Mouse (Mus musculus): ENCODE measurements at regions not wholly inside any gene's neighbourhood (a gene's known extent, or its start where the extent isn't known, plus 50 kb on each side); places are given as distances from the start of the nearest gene placed in this dataset.

DNA sequence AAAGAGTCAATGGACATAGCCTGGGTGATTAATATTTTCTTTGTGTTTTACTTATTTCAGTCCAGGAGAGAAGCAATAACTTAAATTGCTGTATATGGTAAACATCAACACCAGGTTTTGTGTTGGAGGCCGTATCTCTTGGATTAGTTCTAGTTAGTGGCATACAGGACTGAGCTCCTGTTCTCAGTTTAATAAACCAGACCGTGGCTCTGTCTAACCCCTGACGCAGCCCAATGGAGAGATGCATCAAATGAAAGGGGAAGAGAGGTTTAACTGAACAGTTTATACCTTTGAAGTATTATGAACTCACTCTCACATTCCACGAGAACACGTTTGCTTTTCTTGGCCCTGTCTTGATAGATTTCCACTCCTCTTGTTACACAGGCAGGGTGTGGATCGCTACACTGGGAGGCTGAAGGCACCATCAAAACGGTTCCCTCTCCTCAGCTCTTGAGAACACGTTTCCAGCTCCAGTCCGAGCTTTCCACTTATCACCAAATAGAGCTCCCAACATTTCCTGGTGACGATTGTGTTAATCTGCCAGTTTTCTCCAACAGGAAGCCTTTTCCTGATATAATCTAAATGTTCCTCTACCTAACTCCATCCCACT, 54.0 kb upstream of the Cerkl start:
- DNase-seq (ENCODE audit: low spot score): no peak

- DNase-seq (ENCODE audit: low spot score): no peak
These were observed 54.5 kb upstream of the Cerkl start for GRCm38 (mm10) chr2:79511108-79511507.

DNA sequence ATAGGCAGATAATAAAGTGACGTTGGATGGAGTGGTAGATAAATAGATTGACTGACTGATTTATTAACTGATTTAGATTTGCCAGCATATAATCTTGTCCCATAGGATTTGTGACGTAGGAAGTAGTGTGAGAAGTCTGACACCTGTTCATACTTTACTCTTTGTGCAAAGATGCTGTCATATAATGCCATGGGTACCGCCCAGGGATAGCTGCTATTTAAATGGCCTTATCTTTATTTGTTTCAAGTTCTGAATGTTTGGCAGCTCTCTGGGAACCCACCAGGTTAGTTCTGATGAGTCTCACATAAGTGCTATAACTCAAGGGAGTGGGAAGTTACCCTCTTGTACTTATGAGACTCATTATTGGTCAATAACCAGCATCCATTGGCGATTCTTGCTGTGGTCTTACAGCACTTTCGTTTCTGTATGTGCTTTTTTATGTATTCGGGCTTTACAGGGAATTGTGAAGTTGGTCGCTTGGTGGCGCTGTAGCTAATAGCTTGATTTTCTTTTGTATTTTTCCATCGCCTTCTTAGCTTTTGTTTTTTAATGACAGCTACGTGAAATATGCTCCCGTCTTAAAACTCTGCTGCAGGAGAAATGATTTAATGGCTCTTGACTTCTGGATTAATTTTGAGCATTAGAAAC, 55.2 kb upstream of the Cerkl start:
- peak; percentile 28 for DNase-seq (ENCODE audit: low spot score)

GRCm38 (mm10) chr2:79512374-79512773, 55.8 kb upstream of the Cerkl start:
- no peak for DNase-seq (ENCODE audit: low spot score)

- no peak for DNase-seq (ENCODE audit: low spot score)
These were observed 57.1 kb upstream of the Cerkl start for GRCm38 (mm10) chr2:79513726-79514125.

DNA sequence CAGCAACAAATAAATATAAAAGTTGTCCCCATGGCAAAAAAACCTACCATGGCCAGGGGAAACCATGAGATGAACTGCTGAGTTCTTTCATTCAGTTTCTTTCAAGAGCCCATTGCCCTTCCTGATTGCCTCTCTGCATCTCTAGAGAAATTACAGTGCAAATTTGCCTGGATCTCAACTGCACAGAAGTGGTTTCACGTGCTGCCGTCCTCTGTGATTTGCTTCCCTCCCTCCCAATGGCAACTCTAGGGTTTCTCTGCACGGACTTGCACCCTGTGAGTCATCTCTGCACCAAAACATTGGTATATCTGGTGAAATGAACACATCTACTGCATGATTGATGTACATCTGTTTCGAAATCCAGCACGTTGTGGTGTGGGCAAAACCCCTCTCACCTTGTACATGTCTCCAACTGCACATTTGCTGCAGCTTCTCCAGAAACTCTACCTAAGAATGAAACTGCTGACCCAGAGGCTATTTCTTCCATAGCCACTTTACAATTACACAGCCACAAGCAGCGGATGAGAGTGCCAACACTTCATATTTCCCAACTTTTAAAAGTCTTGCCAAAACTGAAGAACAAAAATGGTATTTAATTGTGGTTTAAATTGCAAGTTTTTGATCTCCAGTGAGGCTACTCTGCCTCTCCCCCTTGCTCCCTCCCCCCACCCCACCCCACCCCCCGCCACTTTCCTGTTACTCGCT, 61.6 kb upstream of the Cerkl start:
- no peak for DNase-seq (ENCODE audit: low spot score)

GRCm38 (mm10) chr2:79519799-79520449, 63.3 kb upstream of the Cerkl start:
- DNase-seq (ENCODE audit: low spot score): no peak

GRCm38 (mm10) chr2:79523441-79523840, 66.9 kb upstream of the Cerkl start:
- no peak for DNase-seq (ENCODE audit: low spot score)

DNA sequence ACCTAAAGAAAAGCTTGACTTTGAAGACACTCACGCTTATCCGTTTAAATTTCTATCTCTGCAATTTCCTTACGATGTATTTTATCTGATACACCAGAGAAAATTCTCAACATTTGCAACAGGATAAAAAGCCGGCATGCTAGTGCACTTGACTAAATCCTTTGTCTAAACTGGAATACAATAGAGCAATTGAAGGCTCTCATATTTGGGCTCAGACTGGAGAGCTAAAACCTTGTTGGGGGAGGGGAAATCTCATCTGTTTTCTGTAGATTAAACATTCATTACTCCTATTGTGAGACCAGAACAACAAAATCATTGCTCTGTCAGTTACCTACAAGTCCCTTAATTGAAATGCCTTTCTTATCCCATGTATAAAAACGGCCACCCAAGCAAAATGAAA, 70.9 kb upstream of the Cerkl start:
- no peak for DNase-seq (ENCODE audit: low spot score)

- DNase-seq (ENCODE audit: low spot score): no peak
These were observed 71.9 kb upstream of the Cerkl start for GRCm38 (mm10) chr2:79528347-79528990.

GRCm38 (mm10) chr2:79529185-79529584, 72.6 kb upstream of the Cerkl start:
- no peak for DNase-seq (ENCODE audit: low spot score)

DNA sequence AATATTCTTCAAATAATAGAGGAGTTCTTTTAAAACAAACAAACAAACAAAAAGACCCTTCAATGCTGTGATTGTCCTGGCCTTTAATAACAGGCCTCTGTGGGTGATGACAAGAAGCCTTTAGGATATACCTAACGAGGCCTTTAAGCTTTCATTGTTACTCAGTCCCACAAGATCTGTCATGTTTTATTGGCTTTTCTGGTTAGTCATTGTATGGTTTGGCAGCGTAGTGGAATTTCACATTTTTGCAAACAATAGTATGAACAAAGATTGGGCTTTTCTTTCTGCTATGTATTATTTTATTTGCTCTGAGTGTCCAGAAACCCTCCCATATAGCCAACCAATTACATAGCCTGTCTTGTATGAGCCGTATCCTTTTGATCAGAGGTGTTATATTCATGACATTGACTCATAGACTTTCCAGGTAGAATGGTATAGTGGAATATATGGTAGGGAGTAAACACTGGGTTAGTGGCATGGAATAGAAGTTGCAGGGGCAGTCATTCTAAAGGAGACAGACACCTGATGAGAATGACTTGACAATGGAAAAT, 76.1 kb upstream of the Cerkl start:
- DNase-seq (ENCODE audit: low spot score): no peak

- no peak for DNase-seq (ENCODE audit: low spot score)
These were observed 80.7 kb upstream of the Cerkl start for GRCm38 (mm10) chr2:79537126-79537875.

DNA sequence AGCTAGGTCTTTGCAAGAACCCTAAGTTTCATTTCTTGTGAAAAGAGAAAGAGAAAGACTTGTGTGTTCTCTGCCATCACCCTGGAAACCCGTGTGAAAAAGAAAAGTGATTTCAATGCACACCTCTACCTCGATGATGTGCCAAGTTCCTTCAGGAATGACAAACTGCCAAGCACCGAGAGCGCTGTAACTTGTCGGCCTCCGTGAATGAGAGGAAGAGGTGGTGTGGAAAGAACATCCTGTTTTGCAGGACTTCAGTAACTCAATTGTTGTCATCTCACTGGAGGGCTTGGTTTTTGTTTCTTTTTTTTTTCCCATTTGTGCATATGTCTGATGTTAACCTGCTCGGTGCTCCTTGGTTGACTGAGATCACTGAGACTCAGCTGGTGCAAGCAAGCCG, 83.8 kb upstream of the Cerkl start:
- no peak for DNase-seq (ENCODE audit: low spot score)

DNA sequence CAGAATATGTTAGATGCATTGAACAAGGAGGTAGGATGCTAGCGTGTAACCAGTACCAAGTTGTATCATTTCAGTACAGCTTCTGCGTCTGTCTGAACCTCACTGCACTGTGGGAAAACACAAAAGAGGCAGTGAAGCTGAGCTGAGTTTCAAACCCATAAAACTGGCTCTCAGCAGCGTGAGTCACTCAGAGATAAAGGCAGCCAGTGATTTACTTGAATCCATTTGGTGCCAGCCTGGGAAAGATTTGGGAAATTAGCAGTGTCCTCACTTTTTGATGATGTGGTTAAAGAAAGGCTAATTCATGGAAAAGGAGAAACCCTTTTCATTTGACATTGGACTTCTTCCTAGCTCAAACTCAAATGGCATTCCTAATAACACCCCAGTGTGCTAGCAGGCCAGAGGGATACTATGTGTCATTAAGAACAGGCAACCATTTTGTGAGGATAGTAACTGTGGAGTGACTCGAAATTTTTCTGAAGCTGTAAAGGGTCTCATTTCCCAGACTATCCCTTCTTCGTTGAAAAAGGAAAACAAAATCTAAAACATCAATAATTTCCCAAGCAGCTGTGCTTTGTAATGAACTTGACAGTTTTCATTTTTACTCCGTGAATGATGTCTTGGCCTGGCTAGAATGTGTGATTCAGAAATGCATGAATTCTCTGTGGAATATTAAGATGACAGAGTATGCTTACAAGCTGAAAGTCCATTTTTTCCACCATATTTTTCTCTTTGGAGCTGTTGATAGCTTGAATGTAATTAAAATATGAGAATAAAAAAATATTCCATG, 85.8 kb upstream of the Cerkl start:
- DNase-seq (ENCODE audit: low spot score): no peak

DNA sequence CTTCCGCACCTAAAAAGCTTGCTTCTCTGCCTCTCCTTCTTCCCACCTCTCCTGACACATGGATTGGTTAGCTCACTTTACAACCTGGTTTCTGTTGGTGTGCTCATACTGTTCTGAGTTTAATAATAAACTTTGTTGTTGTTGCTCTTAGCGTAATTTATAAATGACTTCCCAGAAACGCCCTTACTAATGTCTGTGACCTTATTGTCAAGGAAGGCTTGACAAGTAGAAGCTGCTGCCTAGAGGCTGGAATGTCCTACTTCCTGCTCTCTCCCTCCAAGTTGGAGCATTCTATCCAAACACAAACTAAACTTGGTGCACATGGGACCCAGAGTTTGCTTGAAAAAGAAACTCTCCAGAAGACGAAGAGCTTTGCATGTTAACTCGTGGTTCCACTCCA, 86.9 kb upstream of the Cerkl start:
- DNase-seq (ENCODE audit: low spot score): no peak

GRCm38 (mm10) chr2:79543948-79544792, 87.6 kb upstream of the Cerkl start:
- DNase-seq (ENCODE audit: low spot score): no peak

DNA sequence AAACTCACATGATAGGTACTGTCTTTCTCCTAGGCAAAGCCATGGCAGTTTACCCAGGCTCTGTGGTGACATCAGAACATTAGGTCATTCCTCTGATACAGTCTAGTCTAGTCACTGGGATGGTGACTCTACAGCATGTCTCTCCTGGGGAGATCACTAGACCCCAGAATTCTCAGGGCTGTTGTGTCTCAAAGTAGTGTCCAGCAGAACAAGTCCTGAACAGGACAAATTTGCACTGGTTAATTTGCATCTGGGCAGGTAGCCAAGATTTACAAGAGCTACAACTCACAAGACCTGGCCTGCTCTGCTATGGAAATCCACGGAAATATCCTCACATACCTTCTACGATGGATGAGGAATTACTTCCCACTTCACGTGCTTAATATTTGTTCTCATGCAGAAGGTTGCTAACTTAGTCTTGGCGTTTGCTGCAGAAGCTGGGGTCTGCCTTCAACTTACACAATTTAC, 88.2 kb upstream of the Cerkl start:
- DNase-seq (ENCODE audit: low spot score): no peak

GRCm38 (mm10) chr2:79546206-79546605, 88.9 kb upstream of the Itprid2 start:
- DNase-seq (ENCODE audit: low spot score): no peak

All from urinary bladder, adult 2 months (tissue).